Mouse (Mus musculus) MN1 (cell line): ENCODE data around the gene Ndufab1.

ENCODE experiments used
- DNase-seq: peaks from one replicate; pipeline ENCODE4 v3.0.0-alpha.2; 2016; ENCODE audit warnings: low spot score

Gene Ndufab1

DNA sequence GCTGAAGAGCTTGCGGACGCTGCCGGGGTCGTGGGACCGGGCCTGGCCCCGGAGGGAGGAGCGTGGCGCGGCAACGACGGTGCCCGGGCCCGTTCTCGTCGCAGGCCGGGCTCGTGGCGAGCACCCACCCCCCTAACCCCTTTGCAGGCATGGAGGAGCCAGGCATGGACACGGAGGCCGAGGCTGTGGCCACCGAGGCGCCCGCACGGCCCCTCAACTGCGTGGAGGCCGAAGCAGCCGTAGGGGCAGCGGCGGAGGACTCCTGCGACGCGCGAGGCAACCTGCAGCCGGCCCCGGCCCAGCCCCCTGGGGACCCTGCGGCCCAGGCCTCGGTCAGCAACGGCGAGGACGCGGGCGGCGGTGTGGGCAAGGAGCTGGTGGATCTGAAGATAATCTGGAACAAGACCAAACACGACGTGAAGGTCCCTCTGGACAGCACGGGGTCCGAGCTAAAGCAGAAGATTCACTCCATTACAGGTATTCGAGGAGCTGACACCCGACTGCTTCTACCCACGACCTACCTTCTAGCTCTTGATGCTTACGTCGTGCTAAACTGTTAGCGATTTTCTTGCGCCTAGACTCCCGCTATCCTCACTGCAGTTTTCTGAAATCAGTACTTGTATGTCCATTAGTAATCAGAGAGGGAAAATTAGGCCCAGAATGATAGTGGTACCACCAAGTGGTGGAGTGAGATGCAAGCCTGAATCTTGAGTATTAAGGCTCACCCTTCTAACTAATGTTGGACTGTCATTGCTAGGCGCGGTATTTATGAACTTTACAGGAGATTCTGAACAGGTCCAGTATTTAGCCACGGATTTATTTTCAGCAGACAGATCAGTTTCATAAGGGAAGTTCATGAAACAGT, 33.9 kb downstream of the Ndufab1 start:
- peak; percentile 51 for DNase-seq

GRCm38 (mm10) chr7:122066945-122067516, 34.7 kb downstream of the Ndufab1 start, which contains the start of the genes Ubfd1 and Ears2:
Gene Ubfd1, plus strand, starts transcription at chr7:122067175.
Gene Ears2, minus strand, starts transcription at chr7:122067263.
- DNase-seq, result peak; percentile 98

GRCm38 (mm10) chr7:122066102-122066944, 35.4 kb downstream of the Ndufab1 start:
- DNase-seq, result peak; percentile 43

DNA sequence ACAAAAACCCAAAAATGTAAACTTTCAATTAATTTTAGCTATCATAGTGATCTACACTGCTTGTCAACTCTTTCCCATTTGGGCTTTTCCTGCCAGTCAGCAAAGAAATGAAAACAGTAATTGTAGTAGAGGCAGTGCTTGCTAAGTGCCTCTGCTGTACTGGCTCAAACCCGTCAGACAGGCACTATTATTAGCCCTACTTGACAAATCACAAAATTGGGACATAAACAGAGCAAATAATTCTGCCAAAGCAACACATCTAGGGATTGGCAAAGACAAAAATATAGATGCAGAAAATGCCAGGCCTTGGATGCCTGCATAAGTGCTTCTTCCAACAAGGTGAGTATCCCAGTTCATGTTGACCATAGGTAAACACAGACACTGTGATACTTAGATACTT, 36.0 kb downstream of the Ndufab1 start:
- no peak for DNase-seq

DNA sequence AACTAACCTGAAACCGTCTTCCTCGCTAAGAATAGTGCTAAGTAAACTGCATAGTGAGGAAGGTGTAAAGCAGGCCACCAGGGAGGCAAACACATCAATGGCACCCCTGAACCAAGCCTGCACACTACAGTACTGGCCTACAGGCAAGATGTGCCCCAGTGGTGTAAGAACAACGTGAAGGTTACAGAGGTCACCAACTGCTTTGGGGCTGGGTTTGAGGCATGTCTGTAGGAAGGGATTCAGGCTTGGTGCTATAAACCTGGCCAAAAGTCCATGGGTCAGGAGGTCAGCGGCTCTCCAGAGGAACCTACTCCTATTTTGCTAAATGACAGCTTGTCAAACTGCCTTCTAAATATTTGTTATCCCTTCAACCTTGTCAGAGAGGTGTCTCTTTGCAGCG, 45.1 kb downstream of the Ndufab1 start:
- DNase-seq, result no peak

DNA sequence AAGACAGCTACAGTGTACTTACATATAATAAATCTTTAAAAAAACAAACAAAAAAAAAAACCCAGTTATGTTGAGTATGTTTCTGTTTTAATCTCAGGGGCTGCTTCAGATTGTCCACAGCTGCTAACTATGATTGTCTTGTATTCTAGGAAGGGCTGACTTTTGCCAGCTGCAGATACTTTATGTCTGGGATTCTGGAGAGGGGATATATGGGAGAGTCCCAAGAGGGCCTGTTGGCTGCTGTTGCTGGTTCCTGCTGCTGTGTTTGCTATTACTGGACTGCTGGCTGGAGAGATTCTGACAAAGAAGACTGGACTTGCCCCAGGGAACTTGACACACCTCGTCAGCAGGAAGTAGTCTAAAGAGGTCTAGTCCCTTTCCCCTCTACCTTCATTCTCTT, 50.9 kb downstream of the Ndufab1 start:
- DNase-seq, result no peak

DNA sequence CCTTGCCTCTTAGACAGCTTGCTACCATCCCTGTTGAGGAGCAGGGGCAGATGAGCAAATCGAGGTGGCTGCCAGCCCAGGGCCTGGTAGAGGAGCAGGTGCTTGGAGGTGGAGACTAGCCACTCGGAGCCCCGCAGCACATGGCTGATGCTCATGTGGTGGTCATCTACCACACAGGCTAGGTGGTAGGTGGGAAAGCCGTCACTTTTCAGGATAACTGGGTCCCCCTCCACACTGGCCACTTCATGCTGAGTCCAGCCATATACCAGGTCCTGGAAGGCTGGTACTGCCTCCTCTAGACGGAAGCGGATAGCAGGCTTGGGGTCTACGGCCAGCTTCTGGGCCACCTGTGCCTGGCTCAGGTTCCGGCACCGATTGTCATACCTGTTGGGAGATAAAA, 53.5 kb downstream of the Ndufab1 start:
- DNase-seq, result no peak

DNA sequence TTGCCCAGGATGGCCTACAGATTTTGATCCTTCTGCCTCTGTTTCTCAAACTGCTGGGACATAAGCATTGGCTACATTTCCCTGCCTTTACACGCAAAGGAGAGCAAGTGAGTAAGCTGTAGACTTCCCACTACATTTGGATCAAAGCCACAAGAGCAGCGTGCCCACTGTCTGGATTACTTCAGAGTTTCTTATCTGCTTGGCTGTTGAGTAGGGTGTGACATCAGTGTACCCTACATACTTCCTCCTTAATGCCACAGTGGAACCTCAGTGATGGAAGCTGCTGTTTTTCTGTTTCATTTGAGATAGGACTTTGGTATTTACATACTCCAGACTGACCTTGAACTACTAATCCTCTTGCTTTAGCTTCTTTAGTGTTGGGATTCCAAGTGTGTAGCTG, 54.9 kb downstream of the Ndufab1 start:
- no peak for DNase-seq

DNA sequence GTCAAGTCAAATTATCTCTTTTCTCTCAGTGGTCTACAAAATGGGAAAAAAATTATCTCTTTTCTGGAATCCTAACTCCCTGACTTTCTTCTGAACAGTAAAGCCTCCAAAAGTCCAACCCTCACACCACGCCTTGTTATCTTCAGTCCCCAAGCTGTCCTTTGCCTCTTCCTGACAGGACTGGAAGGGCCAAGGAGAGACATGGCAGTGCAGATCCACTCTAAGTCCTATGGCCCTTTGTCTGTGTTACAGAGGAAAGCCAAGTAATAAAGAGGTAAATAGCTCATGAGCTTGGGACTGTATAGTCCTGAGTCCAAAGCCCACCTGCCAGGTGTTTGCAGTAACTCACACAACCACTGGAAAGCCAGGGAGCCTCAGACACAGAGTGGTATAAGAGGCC, 56.0 kb downstream of the Ndufab1 start:
- no peak for DNase-seq

GRCm38 (mm10) chr7:122045181-122045634, 56.5 kb downstream of the Ndufab1 start:
- no peak for DNase-seq

DNA sequence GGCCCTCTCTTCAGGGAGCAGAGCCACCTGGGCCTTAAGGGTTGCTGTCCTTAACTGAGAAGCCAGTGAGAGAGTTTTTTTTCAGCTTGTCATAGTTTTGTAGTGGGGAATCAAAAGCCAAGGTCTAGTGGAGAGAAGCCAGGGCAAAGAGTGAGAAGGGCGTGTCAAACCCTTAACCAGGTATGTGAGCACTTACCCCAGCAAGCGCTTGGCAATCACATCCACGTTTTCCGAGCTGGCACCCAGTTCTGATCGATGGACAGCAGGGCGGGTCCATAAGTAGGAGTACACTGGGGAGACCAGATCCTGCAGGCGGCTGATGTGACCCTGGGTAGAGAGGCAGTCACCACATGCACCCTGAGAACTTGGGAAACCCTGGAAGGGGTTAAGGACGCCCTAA, 57.6 kb downstream of the Ndufab1 start:
- no peak for DNase-seq
